Mouse (Mus musculus) spleen, embryonic (tissue): ENCODE measurements around the gene Ankrd44.

ENCODE experiments used
- CTCF ChIA-PET: fragments of 350-600 bp; sonication (Branson Sonifier 250); formaldehyde crosslinking; loops from one replicate; lab custom pipeline; 2022; lab: Charles Lee

The Ankrd44 gene

DNA sequence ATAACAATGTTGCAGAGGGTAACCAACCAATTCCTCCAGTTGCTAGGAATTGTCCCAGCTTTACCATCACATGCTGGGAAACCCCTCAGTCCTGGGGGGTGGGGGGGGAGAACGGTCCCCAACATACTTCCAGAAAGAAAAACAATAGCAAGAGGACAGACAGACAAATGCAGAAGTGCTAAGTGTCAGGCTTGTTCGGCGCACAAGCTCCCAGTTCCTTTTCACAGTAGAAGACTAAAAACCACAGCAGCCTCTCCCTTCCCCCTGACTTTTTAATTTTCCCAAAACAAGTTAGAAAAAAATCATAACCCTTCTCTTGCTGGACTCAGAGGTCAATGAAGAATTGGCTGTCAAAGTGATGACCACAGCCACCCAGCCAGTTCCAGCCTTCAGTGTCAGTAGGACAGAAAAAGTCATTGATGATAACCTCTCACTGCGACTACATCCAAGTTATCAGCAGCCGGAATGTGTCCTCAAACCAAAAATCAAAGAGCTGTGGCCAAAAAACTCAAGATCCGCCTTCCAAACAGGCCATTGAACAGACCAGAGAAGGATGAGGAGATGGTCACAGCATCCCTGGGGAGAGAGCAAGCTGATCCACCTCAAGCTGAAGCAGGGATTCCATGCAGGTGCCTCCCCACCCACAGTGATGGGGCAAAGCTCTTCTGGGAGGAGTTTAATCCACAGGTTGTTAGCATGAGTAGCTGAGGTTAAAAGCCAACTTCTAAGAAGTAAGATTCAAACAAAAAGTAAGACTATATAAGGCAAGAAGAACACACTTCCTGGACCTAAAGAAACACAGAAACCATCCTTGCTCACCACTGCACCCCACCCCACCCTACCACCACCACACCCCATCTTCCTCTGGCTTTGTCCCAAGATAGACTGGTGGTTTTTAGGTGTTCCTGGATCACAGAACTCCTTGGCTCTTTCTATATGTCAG lies 2.5 kb downstream of the Ankrd44 start:
- CTCF ChIA-PET, result interaction anchor here (0.5 to 1.4 kb wide), 4 partner anchors 13 to 378 kb away, joined by 3 to 4 read pairs (median 4); no protein-coding TSS in a partner anchor

GRCm38 (mm10) chr1:54922707-54923106 lies 3.5 kb downstream of the Ankrd44 start:
- CTCF ChIA-PET, result interaction anchor here (1.0 to 1.5 kb wide), 3 partner anchors 12 to 84 kb away, joined by 3 to 10 read pairs (median 4); no protein-coding TSS in a partner anchor

- CTCF ChIA-PET, result interaction anchor here (1.5 kb wide), 1 partner anchor 11 kb away, joined by 10 read pairs; no protein-coding TSS in a partner anchor
Observed at GRCm38 (mm10) chr1:54922025-54922574, 4.1 kb downstream of the Ankrd44 start.

GRCm38 (mm10) chr1:54920132-54920531 lies 6.1 kb downstream of the Ankrd44 start:
- CTCF ChIA-PET, result no interaction called here

DNA sequence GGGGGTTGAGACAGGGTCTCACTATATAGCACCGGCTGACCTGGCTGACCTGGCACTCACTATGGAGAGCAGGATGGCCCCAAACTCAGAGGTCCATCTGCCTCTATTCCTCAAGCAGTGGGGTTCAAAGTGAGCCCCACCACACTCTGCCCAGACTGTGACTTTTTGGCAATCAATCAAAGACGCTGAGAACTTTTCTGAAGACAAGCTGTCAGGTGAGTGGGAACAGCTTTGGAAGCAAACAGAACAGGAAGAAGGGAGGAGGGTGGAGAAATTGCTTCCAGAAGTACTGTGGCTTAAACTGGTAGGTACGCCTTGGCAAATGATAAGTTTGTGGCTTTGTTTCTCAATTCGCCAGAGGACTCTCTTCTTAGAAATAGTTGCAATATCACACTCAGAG lies 9.7 kb downstream of the Ankrd44 start:
- CTCF ChIA-PET, result interaction anchor here (0.5 to 0.6 kb wide), 2 partner anchors 10 to 116 kb away, joined by 3 to 7 read pairs; no protein-coding TSS in a partner anchor

DNA sequence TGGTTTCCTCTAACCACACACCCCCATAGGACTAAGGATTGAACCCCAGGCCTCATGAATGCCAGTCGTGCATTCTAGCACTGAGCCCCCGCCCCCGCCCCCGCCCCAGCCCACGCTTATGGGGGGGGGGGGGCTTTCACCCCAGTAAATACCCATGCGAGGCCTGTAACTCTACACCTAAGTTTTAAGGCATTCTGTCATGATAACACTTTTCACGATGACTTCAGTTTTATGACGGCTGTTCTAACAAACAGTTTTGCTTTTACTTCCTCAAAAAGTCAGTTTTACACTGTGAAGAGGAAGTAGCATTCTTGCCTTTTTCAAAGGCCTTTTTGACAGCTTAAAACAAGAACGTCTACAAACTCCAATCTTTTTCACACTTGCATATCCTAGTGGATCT lies 11.8 kb downstream of the Ankrd44 start:
- CTCF ChIA-PET, result interaction anchor here (0.7 kb wide), 1 partner anchor 51 kb away, joined by 12 read pairs; no protein-coding TSS in a partner anchor

- CTCF ChIA-PET, result interaction anchor here (0.6 to 1.5 kb wide), 4 partner anchors 13 to 357 kb away, joined by 3 to 4 read pairs (median 3); no protein-coding TSS in a partner anchor
Observed at GRCm38 (mm10) chr1:54913379-54913873, 12.8 kb downstream of the Ankrd44 start.

GRCm38 (mm10) chr1:54913063-54913335 lies 13.2 kb downstream of the Ankrd44 start:
- CTCF ChIA-PET, result interaction anchor here (0.7 to 1.5 kb wide), 2 partner anchors 75 to 78 kb away, joined by 3 to 4 read pairs; no protein-coding TSS in a partner anchor

GRCm38 (mm10) chr1:54912290-54913062 lies 13.7 kb downstream of the Ankrd44 start:
- CTCF ChIA-PET, result interaction anchor here (1.5 kb wide), 1 partner anchor 74 kb away, joined by 3 read pairs; no protein-coding TSS in a partner anchor

DNA sequence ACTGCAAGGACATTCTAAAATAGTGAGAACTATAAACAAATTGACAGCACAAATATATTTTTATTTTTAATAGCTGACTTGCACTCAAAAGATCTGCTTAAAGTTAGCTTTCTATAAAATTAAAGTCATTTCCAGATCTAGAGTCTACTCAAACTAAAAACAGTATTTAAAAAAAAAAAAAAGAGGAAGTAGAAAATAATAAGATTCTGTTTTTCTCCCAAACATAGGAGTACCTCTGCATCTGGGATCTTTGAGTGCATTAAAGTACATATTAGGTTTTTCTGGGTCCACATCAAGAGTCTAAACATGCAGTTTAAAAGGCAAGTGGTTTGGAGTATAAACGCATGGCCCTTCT lies 15.0 kb downstream of the Ankrd44 start:
- CTCF ChIA-PET, result interaction anchor here (0.6 to 1.8 kb wide), 3 partner anchors 9 to 47 kb away, joined by 3 to 10 read pairs (median 3); no protein-coding TSS in a partner anchor

DNA sequence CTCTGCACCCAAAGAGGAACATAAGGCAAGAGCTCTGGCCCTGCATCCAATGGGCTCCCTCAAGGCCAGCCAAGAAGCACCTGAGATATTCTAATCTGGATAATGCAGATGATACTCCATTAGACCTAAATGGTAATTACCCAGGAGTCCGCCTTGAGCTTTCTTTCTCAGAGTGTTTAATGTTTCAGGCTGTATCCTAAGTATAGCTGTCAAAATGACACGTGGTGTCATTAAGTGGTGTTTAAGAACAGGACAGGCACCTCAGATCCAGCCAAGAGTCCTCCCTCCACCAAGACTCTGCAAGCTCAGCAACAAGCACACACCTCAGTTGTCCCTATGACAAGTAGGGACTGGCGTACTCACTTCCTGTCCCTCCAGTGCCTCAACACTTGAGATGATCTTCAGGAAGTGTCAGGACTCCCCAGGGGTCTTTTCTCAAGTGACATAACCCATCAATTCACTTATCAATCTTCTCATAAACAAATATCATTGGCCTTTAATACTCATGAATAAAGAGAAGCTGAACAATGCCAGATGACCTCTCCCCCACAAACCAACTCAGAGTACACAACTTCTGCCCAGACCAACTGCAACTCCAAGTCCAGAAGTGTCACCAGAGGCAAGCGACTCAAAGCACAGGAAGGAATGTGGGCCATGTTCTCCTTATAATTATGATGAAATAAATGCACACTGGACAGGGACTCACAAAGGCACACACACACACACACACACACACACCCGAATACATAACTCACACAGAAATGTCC lies 15.5 kb downstream of the Ankrd44 start:
- CTCF ChIA-PET, result interaction anchor here (1.1 to 1.8 kb wide), 2 partner anchors 9 to 12 kb away, joined by 3 to 10 read pairs; no protein-coding TSS in a partner anchor

GRCm38 (mm10) chr1:54908786-54909185 lies 17.4 kb downstream of the Ankrd44 start:
- CTCF ChIA-PET, result no interaction called here

DNA sequence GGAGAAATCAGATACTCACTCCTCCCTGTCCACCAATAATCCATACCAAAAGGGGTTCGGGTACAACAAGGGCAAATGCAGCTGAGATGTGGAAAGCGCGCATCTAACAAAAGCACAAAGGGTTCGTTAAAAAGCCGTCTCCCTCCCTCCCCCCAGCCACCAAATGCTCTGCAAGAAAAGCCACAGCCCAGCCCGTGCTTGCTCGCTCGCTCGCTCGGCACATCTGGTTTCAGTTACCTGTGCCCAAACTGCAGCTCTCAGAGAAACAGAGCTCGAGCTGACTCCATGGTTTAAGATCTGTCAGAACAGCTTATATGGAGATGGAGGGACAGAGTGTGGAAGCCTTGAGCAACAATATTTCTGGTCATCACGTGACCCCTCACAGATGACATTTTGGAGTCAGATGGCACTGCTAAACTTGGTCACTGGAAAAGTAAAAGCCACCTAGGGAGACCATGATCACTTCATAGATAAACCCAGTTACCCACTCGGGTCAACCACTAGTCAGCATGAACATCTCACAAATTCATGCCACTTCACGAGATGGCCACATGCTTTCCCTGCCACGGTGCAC lies 19.0 kb downstream of the Ankrd44 start:
- CTCF ChIA-PET, result interaction anchor here (0.6 kb wide), 1 partner anchor 351 kb away, joined by 5 read pairs; no protein-coding TSS in a partner anchor

DNA sequence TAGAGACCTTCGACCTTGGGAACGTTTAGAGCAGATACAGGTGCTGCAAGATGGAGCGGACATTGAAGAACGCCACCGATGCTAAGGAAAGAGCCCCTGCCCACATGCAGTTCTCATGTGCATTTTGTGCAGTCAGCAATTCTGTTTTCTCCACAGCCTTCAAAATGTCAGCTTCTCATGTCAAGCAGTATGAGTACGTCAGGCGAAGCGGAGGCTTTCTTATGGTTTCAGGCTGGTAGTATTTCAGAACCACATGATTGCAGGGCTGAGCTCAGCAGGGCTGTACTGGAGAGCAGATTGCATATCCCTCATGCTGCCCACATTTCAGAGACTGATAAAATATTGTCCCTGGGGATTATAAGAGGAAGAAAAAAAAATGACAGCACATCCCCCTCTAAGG lies 19.9 kb downstream of the Ankrd44 start:
- CTCF ChIA-PET, result interaction anchor here (0.9 kb wide), 1 partner anchor 74 kb away, joined by 3 read pairs; no protein-coding TSS in a partner anchor

DNA sequence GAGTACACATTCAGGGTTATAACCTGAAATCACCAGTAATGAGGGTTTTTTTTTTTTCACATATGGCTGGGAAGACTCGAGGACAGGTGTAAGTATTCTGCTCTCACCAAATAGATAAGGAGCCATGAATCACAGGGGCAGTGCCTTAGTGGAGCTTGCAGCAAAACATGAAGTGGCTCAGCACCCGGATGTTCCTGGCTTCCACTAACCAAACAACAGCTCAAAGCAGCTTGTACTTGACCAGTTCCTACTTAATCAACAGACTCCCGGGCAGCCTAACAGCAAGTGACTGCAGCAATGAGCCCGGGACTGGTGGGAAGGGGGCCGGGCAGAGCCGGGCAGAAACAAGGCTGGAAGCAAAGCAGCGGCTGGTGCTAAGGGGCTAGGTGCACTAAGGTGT lies 20.6 kb downstream of the Ankrd44 start:
- CTCF ChIA-PET, result interaction anchor here (0.9 kb wide), 1 partner anchor 73 kb away, joined by 3 read pairs; no protein-coding TSS in a partner anchor

GRCm38 (mm10) chr1:54904165-54904564 lies 22.0 kb downstream of the Ankrd44 start:
- CTCF ChIA-PET, result interaction anchor here (0.6 kb wide), 1 partner anchor 17 kb away, joined by 4 read pairs; no protein-coding TSS in a partner anchor

- CTCF ChIA-PET, result no interaction called here
Observed at GRCm38 (mm10) chr1:54902689-54903246, 23.4 kb downstream of the Ankrd44 start.

GRCm38 (mm10) chr1:54901084-54901483 lies 25.1 kb downstream of the Ankrd44 start:
- CTCF ChIA-PET, result interaction anchor here (0.8 kb wide), 1 partner anchor 90 kb away, joined by 4 read pairs; no protein-coding TSS in a partner anchor

DNA sequence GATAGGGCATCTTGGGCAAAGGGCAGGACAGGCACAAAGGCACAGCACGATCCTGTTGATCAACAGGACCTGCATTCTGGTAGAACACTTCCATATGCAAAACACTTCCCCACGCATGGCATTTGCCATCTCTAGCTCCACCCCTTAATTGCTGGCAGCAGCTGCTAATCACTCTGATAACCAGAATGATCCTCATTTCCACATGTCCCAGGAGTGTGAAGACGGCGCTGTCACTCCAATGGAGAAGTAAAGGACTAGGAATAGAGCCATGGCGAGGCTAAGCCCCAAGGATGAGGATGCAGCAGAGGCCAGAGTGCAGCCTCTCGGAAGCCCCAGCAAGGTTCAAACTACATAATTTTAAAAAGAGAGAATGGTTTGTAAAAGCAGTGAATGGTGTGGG lies 26.9 kb downstream of the Ankrd44 start:
- CTCF ChIA-PET, result no interaction called here
